Mouse (Mus musculus): ENCODE results near the gene Lrp5. TPM values are rescaled to one million over a fixed set of nuclear protein-coding genes. Genes with fewer than 3 reads are reported as not detected.
"Not testable (repeated sequence)": the region's sequence is repeated elsewhere in the genome, so short reads cannot be mapped to it uniquely, and the experiment has no call there.

Gene Lrp5
- polyA plus RNA-seq, 1 experiment from 2014 or later: 5.2 TPM

GRCm38 (mm10) chr19:3657947-3658346 is 28.4 kb downstream of the Lrp5 start:
- Histone ChIP-seq H3K27ac (replicated peaks; ENCODE audit: low read depth, low read length) (no peak overlapping the region), H3K36me3 (replicated peaks; ENCODE audit: control insufficient read depth, insufficient read depth, low read depth, low read length) (peaks cover 6% of the 10 kb centered on the region), H3K4me3 (ENCODE audit: low read depth, low read length) (no peak overlapping the region), H3K27me3 (ENCODE audit: control insufficient read depth, insufficient read depth, low read length) (no peaks in the 10 kb centered on the region), H3K4me1 (ENCODE audit: control insufficient read depth, insufficient read depth, low read length) (no peaks in the 10 kb centered on the region), H3K9me3 (replicated peaks; ENCODE audit: control insufficient read depth, low read length) (no peaks in the 10 kb centered on the region; the same call in 1 of the 2 replicates), H3K9ac (replicated peaks; ENCODE audit: low read length) (no peak overlapping the region), H3K4me2 (ENCODE audit: low read depth, low read length) (no peak overlapping the region)
- 97% methylated on average over 4 of the region's 4 CpGs for WGBS
- ATAC-seq (replicated peaks; ENCODE audit: insufficient number of reproducible peaks, low FRiP score, low TSS enrichment, low read depth) (no peak), DNase-seq (ENCODE audit: low spot score) (no peak)

DNA sequence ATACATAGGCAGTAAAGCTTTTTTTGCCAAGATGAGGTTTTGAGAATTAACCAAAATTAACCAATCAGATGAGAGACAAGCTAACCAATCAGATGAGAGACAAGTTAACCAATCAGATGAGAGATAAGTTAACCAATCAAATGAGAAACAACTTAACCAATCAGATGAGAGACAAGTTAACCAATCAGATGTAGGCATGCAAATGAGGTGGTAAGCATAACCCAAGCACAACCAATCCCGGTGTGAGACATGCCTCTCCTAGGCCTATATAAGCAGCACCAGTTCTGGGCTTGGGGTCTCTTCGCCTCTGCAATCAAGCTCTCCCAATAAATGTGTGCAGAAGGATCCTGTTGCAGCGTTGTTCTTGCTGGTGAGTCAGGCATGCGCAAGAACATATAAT is 29.3 kb downstream of the Lrp5 start:
- not testable (repeated sequence) for DNase-seq (ENCODE audit: low spot score); H3K4me2 ChIP-seq (ENCODE audit: low read depth, low read length); H3K9ac ChIP-seq (replicated peaks; ENCODE audit: low read length); H3K27me3 ChIP-seq (ENCODE audit: control insufficient read depth, insufficient read depth, low read length); H3K9me3 ChIP-seq (replicated peaks; ENCODE audit: control insufficient read depth, low read length); H3K36me3 ChIP-seq (replicated peaks; ENCODE audit: control insufficient read depth, insufficient read depth, low read depth, low read length); H3K27ac ChIP-seq (replicated peaks; ENCODE audit: low read depth, low read length); ATAC-seq (replicated peaks; ENCODE audit: insufficient number of reproducible peaks, low FRiP score, low TSS enrichment, low read depth); H3K4me1 ChIP-seq (ENCODE audit: control insufficient read depth, insufficient read depth, low read length); H3K4me3 ChIP-seq (ENCODE audit: low read depth, low read length)
- WGBS: 91% methylated on average over 4 of the region's 4 CpGs

DNA sequence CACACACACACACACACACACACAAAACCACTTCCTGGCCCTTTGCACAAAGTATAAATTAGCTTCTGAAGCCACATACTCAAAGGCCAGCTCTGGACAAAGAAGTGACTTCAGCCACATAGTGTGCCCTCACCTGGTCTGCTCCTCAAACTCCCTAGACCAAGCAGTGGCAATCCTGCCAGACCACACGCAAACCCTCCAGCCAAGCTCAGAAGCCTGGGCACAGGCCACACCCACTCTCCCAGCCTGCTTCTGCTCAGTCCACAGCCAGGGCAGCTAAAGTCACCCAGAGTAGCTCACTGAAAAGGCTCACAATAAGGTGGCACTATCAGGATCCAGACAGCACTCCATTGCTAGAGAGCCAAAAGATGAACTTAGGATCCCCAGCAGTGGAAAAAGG is 30.2 kb downstream of the Lrp5 start:
- H3K9me3 ChIP-seq (replicated peaks; ENCODE audit: control insufficient read depth, low read length): peaks cover 3% of the 10 kb centered on the region
- no peak overlapping the region for H3K4me2 ChIP-seq (ENCODE audit: low read depth, low read length)
- no peak for DNase-seq (ENCODE audit: low spot score)
- H3K27ac ChIP-seq (replicated peaks; ENCODE audit: low read depth, low read length): no peak overlapping the region
- no peak overlapping the region for H3K9ac ChIP-seq (replicated peaks; ENCODE audit: low read length)
- H3K4me3 ChIP-seq (ENCODE audit: low read depth, low read length): no peak overlapping the region
- WGBS: 71% methylated on average over 1 of the region's 1 CpGs
- H3K36me3 ChIP-seq (replicated peaks; ENCODE audit: control insufficient read depth, insufficient read depth, low read depth, low read length): peaks cover 14% of the 10 kb centered on the region
- no peak for ATAC-seq (replicated peaks; ENCODE audit: insufficient number of reproducible peaks, low FRiP score, low TSS enrichment, low read depth)
- no peaks in the 10 kb centered on the region for H3K27me3 ChIP-seq (ENCODE audit: control insufficient read depth, insufficient read depth, low read length)
- H3K4me1 ChIP-seq (ENCODE audit: control insufficient read depth, insufficient read depth, low read length): no peaks in the 10 kb centered on the region

- ATAC-seq (replicated peaks; ENCODE audit: insufficient number of reproducible peaks, low FRiP score, low TSS enrichment, low read depth) (no peak), DNase-seq (ENCODE audit: low spot score) (no peak)
- 75% methylated on average over 4 of the region's 4 CpGs for WGBS
- Histone ChIP-seq H3K27ac (replicated peaks; ENCODE audit: low read depth, low read length) (no peak overlapping the region), H3K9ac (replicated peaks; ENCODE audit: low read length) (no peak overlapping the region), H3K4me1 (ENCODE audit: control insufficient read depth, insufficient read depth, low read length) (no peaks in the 10 kb centered on the region), H3K27me3 (ENCODE audit: control insufficient read depth, insufficient read depth, low read length) (no peaks in the 10 kb centered on the region), H3K4me2 (ENCODE audit: low read depth, low read length) (no peak overlapping the region), H3K4me3 (ENCODE audit: low read depth, low read length) (no peak overlapping the region), H3K36me3 (replicated peaks; ENCODE audit: control insufficient read depth, insufficient read depth, low read depth, low read length) (peaks cover 16% of the 10 kb centered on the region), H3K9me3 (replicated peaks; ENCODE audit: control insufficient read depth, low read length) (peaks cover 3% of the 10 kb centered on the region)
Measured at GRCm38 (mm10) chr19:3654940-3655339, 31.4 kb downstream of the Lrp5 start.

DNA sequence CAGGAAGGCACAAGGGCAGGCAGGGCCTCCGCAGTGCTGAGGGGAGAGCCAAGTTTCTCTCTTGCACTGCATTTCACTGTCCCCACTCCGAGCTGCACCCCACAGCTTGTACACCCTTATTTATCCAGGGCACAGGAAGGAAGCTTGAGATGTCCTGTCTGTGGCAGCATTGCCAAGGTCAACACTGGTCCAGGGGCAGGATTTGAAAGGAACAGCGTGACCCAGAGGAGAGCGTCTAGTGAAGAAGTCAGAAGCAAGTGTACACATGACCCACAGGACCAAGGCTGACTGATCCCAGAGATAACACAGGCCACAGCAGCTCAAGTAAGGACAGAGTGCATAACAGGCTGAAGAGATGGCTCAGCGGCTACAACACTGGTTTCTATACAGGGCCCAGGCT is 32.3 kb downstream of the Lrp5 start:
- 85% methylated on average over 5 of the region's 5 CpGs for WGBS
- no peak overlapping the region for H3K9ac ChIP-seq (replicated peaks; ENCODE audit: low read length)
- DNase-seq (ENCODE audit: low spot score): no peak
- no peak overlapping the region for H3K4me3 ChIP-seq (ENCODE audit: low read depth, low read length)
- no peak overlapping the region for H3K27ac ChIP-seq (replicated peaks; ENCODE audit: low read depth, low read length)
- no peaks in the 10 kb centered on the region for H3K4me1 ChIP-seq (ENCODE audit: control insufficient read depth, insufficient read depth, low read length)
- H3K9me3 ChIP-seq (replicated peaks; ENCODE audit: control insufficient read depth, low read length): peaks cover 3% of the 10 kb centered on the region
- H3K36me3 ChIP-seq (replicated peaks; ENCODE audit: control insufficient read depth, insufficient read depth, low read depth, low read length): peaks cover 18% of the 10 kb centered on the region
- H3K4me2 ChIP-seq (ENCODE audit: low read depth, low read length): no peak overlapping the region
- no peak for ATAC-seq (replicated peaks; ENCODE audit: insufficient number of reproducible peaks, low FRiP score, low TSS enrichment, low read depth)
- H3K27me3 ChIP-seq (ENCODE audit: control insufficient read depth, insufficient read depth, low read length): no peaks in the 10 kb centered on the region

GRCm38 (mm10) chr19:3653508-3653907 is 32.9 kb downstream of the Lrp5 start:
- Histone ChIP-seq H3K36me3 (replicated peaks; ENCODE audit: control insufficient read depth, insufficient read depth, low read depth, low read length) (peaks cover 18% of the 10 kb centered on the region), H3K9ac (replicated peaks; ENCODE audit: low read length) (no peak overlapping the region), H3K27ac (replicated peaks; ENCODE audit: low read depth, low read length) (no peak overlapping the region), H3K4me1 (ENCODE audit: control insufficient read depth, insufficient read depth, low read length) (no peaks in the 10 kb centered on the region), H3K27me3 (ENCODE audit: control insufficient read depth, insufficient read depth, low read length) (no peaks in the 10 kb centered on the region), H3K9me3 (replicated peaks; ENCODE audit: control insufficient read depth, low read length) (peaks cover 3% of the 10 kb centered on the region), H3K4me3 (ENCODE audit: low read depth, low read length) (no peak overlapping the region), H3K4me2 (ENCODE audit: low read depth, low read length) (no peak overlapping the region)
- DNase-seq (ENCODE audit: low spot score) (no peak), ATAC-seq (replicated peaks; ENCODE audit: insufficient number of reproducible peaks, low FRiP score, low TSS enrichment, low read depth) (no peak)
- WGBS: 89% methylated on average over 4 of the region's 4 CpGs

DNA sequence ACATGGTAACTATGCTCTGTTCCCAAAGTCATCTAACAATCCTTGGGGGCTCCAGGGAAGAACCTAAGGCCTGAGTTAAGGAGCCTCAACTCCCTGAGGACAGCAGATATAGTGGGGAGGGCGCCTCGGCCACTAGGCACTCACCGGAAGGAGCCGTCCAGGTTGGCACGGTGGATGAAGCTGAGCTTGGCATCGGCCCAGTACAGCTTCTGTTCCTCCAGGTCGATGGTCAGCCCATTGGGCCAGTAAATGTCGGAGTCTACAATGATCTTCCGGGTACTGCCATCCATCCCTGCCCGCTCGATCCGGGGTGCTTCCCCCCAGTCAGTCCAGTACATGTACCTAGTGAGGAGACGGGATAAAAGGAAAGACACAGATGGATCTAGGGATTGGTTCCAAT is 34.4 kb downstream of the Lrp5 start:
- Histone ChIP-seq H3K4me3 (ENCODE audit: low read depth, low read length) (no peak overlapping the region), H3K9me3 (replicated peaks; ENCODE audit: control insufficient read depth, low read length) (peaks cover 3% of the 10 kb centered on the region; the same call in 1 of the 2 replicates), H3K36me3 (replicated peaks; ENCODE audit: control insufficient read depth, insufficient read depth, low read depth, low read length) (peaks cover 16% of the 10 kb centered on the region), H3K27ac (replicated peaks; ENCODE audit: low read depth, low read length) (no peak overlapping the region), H3K4me2 (ENCODE audit: low read depth, low read length) (no peak overlapping the region), H3K4me1 (ENCODE audit: control insufficient read depth, insufficient read depth, low read length) (no peaks in the 10 kb centered on the region), H3K27me3 (ENCODE audit: control insufficient read depth, insufficient read depth, low read length) (no peaks in the 10 kb centered on the region), H3K9ac (replicated peaks; ENCODE audit: low read length) (no peak overlapping the region)
- ATAC-seq (replicated peaks; ENCODE audit: insufficient number of reproducible peaks, low FRiP score, low TSS enrichment, low read depth): no peak
- no peak for DNase-seq (ENCODE audit: low spot score)
- 94% methylated on average over 13 of the region's 13 CpGs for WGBS

- WGBS: 97% methylated on average over 3 of the region's 3 CpGs
- Histone ChIP-seq H3K27me3 (ENCODE audit: control insufficient read depth, insufficient read depth, low read length) (no peaks in the 10 kb centered on the region), H3K4me3 (ENCODE audit: low read depth, low read length) (no peak overlapping the region), H3K27ac (replicated peaks; ENCODE audit: low read depth, low read length) (no peak overlapping the region), H3K4me1 (ENCODE audit: control insufficient read depth, insufficient read depth, low read length) (no peaks in the 10 kb centered on the region), H3K9me3 (replicated peaks; ENCODE audit: control insufficient read depth, low read length) (peaks cover 3% of the 10 kb centered on the region; the same call in 1 of the 2 replicates), H3K36me3 (replicated peaks; ENCODE audit: control insufficient read depth, insufficient read depth, low read depth, low read length) (peaks cover 16% of the 10 kb centered on the region), H3K4me2 (ENCODE audit: low read depth, low read length) (no peak overlapping the region), H3K9ac (replicated peaks; ENCODE audit: low read length) (no peak overlapping the region)
- ATAC-seq (replicated peaks; ENCODE audit: insufficient number of reproducible peaks, low FRiP score, low TSS enrichment, low read depth) (no peak), DNase-seq (ENCODE audit: low spot score) (no peak)
Measured at GRCm38 (mm10) chr19:3651220-3651619, 35.1 kb downstream of the Lrp5 start.

Measured in embryonic facial prominence, embryonic 11.5 days (tissue).